Mouse (Mus musculus) T-cell, adult 66 days (primary cell): ENCODE measurements around the gene Gfap. TPM values are rescaled to one million over a fixed set of nuclear protein-coding genes. Genes with fewer than 3 reads are reported as not detected.

ENCODE experiments used
- total RNA-seq, 2 experiments: library from RNA; stranded (reverse); gene quantifications; 3 replicates in 1 of 2; 4 replicates in 1 of 2; pipeline ENCODE4 v1.2.4; 2023

Gfap gene
- not detected for total RNA-seq

GRCm38 (mm10) chr11:102900763-102901162 is at the start of gene Gfap:
TSS of gene Gfap (minus strand) at chr11:102900912.

DNA sequence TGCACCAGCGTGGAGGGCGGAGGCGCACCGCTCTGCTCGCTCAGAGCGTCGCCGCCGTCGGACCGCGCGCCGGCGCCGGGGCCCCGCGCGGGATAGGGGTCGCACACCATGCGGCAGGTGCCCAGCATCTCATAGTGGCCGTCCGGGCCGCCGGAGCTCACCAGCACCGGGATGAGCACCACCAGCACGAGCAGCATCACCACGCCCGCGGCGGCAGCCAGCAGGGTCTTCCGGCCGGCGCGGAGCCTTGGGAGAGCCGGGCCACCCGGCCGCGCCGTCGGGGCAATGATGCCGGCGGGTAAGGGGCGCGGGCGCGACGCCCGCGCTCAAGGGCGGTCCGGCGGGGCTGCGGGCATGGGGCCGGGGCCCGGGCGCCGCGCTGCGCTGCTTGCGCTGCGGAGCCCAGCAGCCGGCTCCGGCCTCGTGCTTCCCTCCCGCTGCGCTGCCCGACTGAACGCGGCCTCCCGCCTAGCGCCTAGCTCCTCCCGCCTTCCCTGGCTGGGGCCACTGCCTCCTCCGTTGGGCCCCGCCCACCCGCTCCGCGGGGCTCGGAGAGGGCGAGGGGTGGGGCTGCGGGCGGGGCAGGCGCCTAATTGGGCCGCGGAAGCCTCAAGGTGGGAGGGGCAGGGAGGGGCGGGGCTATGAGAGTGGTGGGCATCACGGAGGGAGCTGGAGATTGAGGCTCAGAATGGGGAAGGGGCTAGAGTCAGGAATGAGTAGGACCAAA is 45.7 kb upstream of the Gfap start, which contains the start of gene C1ql1:
TSS of gene C1ql1 (minus strand) at position 424 of the 727 bp plus-strand sequence.

DNA sequence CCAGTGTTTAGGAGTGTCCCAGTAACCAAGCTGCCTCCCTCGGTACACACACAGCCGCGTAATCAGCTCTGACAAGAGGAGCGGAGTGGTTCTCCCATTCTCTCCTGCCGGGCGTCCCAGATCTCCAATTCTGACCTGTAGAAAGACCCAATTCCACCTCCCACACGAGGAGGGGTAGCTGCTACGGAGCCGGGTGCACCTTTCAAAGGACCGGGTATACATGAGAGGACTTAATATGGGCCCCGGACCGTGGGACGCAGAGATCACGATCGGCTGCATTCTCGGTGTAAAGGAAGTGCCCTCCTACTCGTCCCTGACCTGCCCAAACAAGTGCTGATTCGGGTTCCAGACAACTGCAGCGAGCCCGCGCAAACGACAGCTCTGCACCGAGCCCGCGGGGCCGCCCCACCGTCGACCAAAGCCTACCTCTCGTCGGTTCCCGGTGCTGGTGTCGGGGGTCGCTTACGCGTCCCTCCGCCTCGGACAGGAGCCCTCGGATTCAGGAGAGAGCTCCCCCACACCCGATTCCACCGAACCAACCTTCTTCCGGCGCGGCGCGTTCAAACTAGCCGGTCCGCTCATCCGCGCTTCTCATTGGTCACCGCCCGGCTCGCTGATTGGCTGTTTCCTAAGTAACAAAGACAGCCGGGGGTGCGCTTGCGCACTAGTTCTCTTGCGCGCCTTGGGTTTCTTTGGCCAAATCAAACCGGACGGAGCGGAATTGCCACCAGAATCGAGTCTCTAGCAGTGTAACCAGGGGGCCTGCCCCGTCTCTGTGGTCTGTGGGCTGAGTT is 24.0 kb upstream of the Gfap start, which contains the start of gene Kif18b:
TSS of gene Kif18b (minus strand) at position 568 of the 794 bp plus-strand sequence.

GRCm38 (mm10) chr11:102884616-102885219 is 16.0 kb downstream of the Gfap start, which contains the start of gene Fam187a:
TSS of gene Fam187a (plus strand) at chr11:102885169.

DNA sequence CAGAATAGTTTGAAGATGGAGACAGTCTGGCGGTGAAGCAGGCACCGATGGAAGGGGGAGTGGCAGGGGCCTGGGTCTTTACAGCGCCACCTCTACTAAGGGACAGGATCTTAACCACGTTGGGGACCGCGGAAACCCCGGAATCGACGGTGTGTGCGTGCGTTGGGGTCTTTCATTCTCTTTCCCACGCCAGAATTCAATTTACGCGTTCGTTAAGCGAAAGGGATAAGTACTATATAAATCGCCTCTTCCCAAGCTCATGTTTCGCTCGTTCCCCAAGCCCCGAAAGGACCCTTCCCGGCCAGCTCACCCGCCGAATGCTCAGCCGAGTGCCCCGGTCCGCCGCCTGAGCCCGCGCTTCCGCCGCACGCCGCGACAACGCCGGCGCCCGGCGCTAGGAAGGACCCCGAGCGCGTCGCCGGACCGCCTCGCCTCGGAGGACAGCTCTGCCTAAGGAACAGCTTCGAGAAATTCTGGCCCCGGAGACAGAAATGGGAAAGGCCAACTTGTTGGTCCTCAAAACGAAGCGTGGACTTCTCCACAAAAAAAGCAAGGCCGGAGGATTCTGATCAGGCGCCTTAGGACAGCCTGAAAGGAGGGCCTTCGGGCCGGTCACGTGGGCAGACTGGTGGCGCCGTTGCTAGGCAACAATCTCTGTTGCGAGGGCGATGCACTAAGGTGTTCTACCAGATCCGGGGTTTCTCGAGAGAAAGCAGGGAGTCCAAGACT is 20.0 kb downstream of the Gfap start, which contains the start of the genes Eftud2 and Ccdc103:
TSS of gene Eftud2 (minus strand) at position 401 of the 729 bp plus-strand sequence.
TSS of gene Ccdc103 (plus strand) at position 620 of the 729 bp plus-strand sequence.

Other genes starting within 250 kb of the Gfap start
- not detected for gene Meioc, start 237.2 kb downstream of the Gfap start, total RNA-seq
- 10 to 100 TPM; 37.0 to 38.8 TPM for gene Ccdc43, start 203.1 kb downstream of the Gfap start, total RNA-seq
- gene Adam11, start 139.5 kb downstream of the Gfap start, total RNA-seq: 1 to 10 TPM; 2.8 to 2.9 TPM
- gene Gjc1, start 81.2 kb downstream of the Gfap start, total RNA-seq: not detected
- gene Higd1b, start 65.1 kb downstream of the Gfap start, total RNA-seq: not detected
- gene Eftud2, start 19.9 kb downstream of the Gfap start, total RNA-seq: 100 to 1,000 TPM; 154 TPM
- not detected for gene Ccdc103, start 19.7 kb downstream of the Gfap start, total RNA-seq
- not detected for gene Fam187a, start 15.7 kb downstream of the Gfap start, total RNA-seq
- 1 to 10 TPM in 1 of 2 experiments, under 1 TPM in 1; 0.59 to 2.2 TPM for gene Kif18b, start 24.2 kb upstream of the Gfap start, total RNA-seq
- not detected for gene C1ql1, start 45.8 kb upstream of the Gfap start, total RNA-seq
- 10 to 100 TPM; 60.2 to 68.4 TPM for gene Nmt1, start 127.3 kb upstream of the Gfap start, total RNA-seq
- gene Dcakd, start 127.4 kb upstream of the Gfap start, total RNA-seq: 10 to 100 TPM; 18.5 to 22.4 TPM
- not detected for gene Plcd3, start 200.7 kb upstream of the Gfap start, total RNA-seq
- gene Acbd4, start 200.8 kb upstream of the Gfap start, total RNA-seq: 10 to 100 TPM; 46.3 to 47.1 TPM
- 10 to 100 TPM; 73.5 to 91.3 TPM for gene Hexim1, start 215.3 kb upstream of the Gfap start, total RNA-seq
- 1 to 10 TPM; 1.6 to 2.8 TPM for gene Hexim2, start 231.5 kb upstream of the Gfap start, total RNA-seq